Mouse (Mus musculus) embryonic facial prominence, embryonic 14.5 days (tissue): ENCODE measurements around the gene Hdgfl2. TPM values are rescaled to one million over a fixed set of nuclear protein-coding genes. Genes with fewer than 3 reads are reported as not detected.

Experiments
- ATAC-seq: fragments of 200-750 bp; cut with Nextera tagmentation; 2 replicates; pipeline ENCODE4 v1.8.0; 2017; ENCODE audit warnings: low read depth, moderate number of reproducible peaks, moderate TSS enrichment
- DNase-seq: peaks from one replicate; pipeline ENCODE4 v3.0.0-alpha.2; 2015; ENCODE audit warnings: low spot score
- H3K27ac ChIP-seq: fragments of 300-500 bp; sonication (generic); replicated peaks from 2 replicates; pipeline ENCODE4 v1.5.1; 2014; ENCODE audit warnings: low read depth, mild to moderate bottlenecking, low read length, moderate library complexity
- H3K27me3 ChIP-seq: fragments of 300-500 bp; sonication (generic); replicated peaks from 2 replicates; pipeline ENCODE4 v1.6.1; 2014; ENCODE audit warnings: low read length; ENCODE audit not compliant: control insufficient read depth, insufficient read depth
- H3K36me3 ChIP-seq: fragments of 300-500 bp; sonication (generic); 2 replicates; pipeline ENCODE4 v1.6.1; 2014; ENCODE audit warnings: low read length, mixed read lengths; ENCODE audit not compliant: control insufficient read depth, insufficient read depth
- H3K4me1 ChIP-seq: fragments of 300-500 bp; sonication (generic); 2 replicates; pipeline ENCODE4 v1.6.1; 2014; ENCODE audit warnings: antibody characterized with exemption, low read length; ENCODE audit not compliant: control insufficient read depth, insufficient read depth
- H3K4me2 ChIP-seq: fragments of 300-500 bp; sonication (generic); 2 replicates; pipeline ENCODE4 v1.6.1; 2014; ENCODE audit warnings: low read depth, mild to moderate bottlenecking, low read length, moderate library complexity, mixed read lengths
- H3K4me3 ChIP-seq: fragments of 300-500 bp; sonication (generic); 2 replicates; pipeline ENCODE4 v1.5.1; 2014; ENCODE audit warnings: low read depth, mild to moderate bottlenecking, low read length
- H3K9ac ChIP-seq: fragments of 300-500 bp; sonication (generic); 2 replicates; pipeline ENCODE4 v1.6.1; 2014; ENCODE audit warnings: low read depth, mild to moderate bottlenecking, low read length, moderate library complexity, mixed read lengths
- H3K9me3 ChIP-seq: fragments of 300-500 bp; sonication (generic); 2 replicates; pipeline ENCODE4 v1.6.1; 2016; ENCODE audit warnings: low read length; ENCODE audit not compliant: control insufficient read depth
- WGBS: fragments of 180-500 bp; shearing (Covaris S2); extraction: QIAGEN DNeasy Blood & Tissue Kit; methylation state at CpG from one replicate; pipeline ENCODE4 v1.1.7; 2014; 5-methylcytosine and 5-hydroxymethylcytosine counted together
- polyA plus RNA-seq: library from polyadenylated mRNA; unstranded; fragments of >200 nt; fragmentation: Nextera tagmentation; extraction: Ambion mirVana; gene quantifications from 2 replicates; pipeline ENCODE4 v1.2.1, GENCODE M21; 2014

Hdgfl2 gene
- polyA plus RNA-seq, 1 experiment from 2014 or later = 75.6 TPM

GRCm38 (mm10) chr17:56147420-56147819, 68.0 kb downstream of the Hdgfl2 start:
- no peaks in the 10 kb centered on the region for H3K4me1 ChIP-seq
- H3K4me3 ChIP-seq = no peak overlapping the region
- no peaks in the 10 kb centered on the region for H3K36me3 ChIP-seq
- H3K9me3 ChIP-seq = no peaks in the 10 kb centered on the region
- H3K9ac ChIP-seq = no peak overlapping the region
- H3K27me3 ChIP-seq = peaks cover 50% of the 10 kb centered on the region
- no peak overlapping the region for H3K4me2 ChIP-seq
- DNase-seq (peak; percentile 63), ATAC-seq (peak; percentile 69; the same call in 1 of the 2 replicates)
- no peak overlapping the region for H3K27ac ChIP-seq
- WGBS = 56% methylated on average over 12 of the region's 12 CpGs

GRCm38 (mm10) chr17:56148280-56148679, 68.8 kb downstream of the Hdgfl2 start:
- no peaks in the 10 kb centered on the region for H3K4me1 ChIP-seq
- DNase-seq (no peak), ATAC-seq (no peak)
- 25% methylated on average over 9 of the region's 9 CpGs for WGBS
- H3K27me3 ChIP-seq = peaks cover 49% of the 10 kb centered on the region
- H3K9me3 ChIP-seq = no peaks in the 10 kb centered on the region
- H3K27ac ChIP-seq = no peak overlapping the region
- H3K4me3 ChIP-seq = peak overlapping the region; percentile 17
- H3K9ac ChIP-seq = no peak overlapping the region
- H3K36me3 ChIP-seq = no peaks in the 10 kb centered on the region
- H3K4me2 ChIP-seq = peak overlapping the region; percentile 40; the same call in 1 of the 2 replicates

GRCm38 (mm10) chr17:56148790-56149618, 69.6 kb downstream of the Hdgfl2 start:
- Histone ChIP-seq H3K9me3 (no peaks in the 10 kb centered on the region), H3K9ac (peak overlapping the region; percentile 15; the same call in 1 of the 2 replicates), H3K4me1 (no peaks in the 10 kb centered on the region), H3K27ac (no peak overlapping the region), H3K36me3 (no peaks in the 10 kb centered on the region), H3K4me2 (peak overlapping the region; percentile 40), H3K27me3 (peaks cover 47% of the 10 kb centered on the region), H3K4me3 (peak overlapping the region; percentile 17)
- DNase-seq (no peak), ATAC-seq (peak; percentile 51)
- WGBS = 4% methylated on average over 21 of the region's 30 CpGs

- Histone ChIP-seq H3K9ac (no peak overlapping the region), H3K9me3 (no peaks in the 10 kb centered on the region), H3K36me3 (no peaks in the 10 kb centered on the region), H3K4me1 (no peaks in the 10 kb centered on the region), H3K4me3 (no peak overlapping the region), H3K27ac (no peak overlapping the region), H3K4me2 (no peak overlapping the region), H3K27me3 (peaks cover 44% of the 10 kb centered on the region)
- DNase-seq = no peak
- ATAC-seq = no peak
- 23% methylated on average over 2 of the region's 2 CpGs for WGBS
These were observed 70.5 kb downstream of the Hdgfl2 start for GRCm38 (mm10) chr17:56149897-56150296.

Other genes with a start within 250 kb of the Hdgfl2 start
- gene Zfp119a, start 200.7 kb upstream of the Hdgfl2 start, polyA plus RNA-seq = 8.5 and 11.7 TPM in 2 replicates
- gene Zfp959, start 187.5 kb upstream of the Hdgfl2 start, polyA plus RNA-seq = 7.9 and 10.4 TPM in 2 replicates
- gene Zfp119b, start 130.1 kb upstream of the Hdgfl2 start, polyA plus RNA-seq = 6.0 and 7.3 TPM in 2 replicates
- gene Ebi3, start 127.0 kb upstream of the Hdgfl2 start, polyA plus RNA-seq = 3.5 and 4.2 TPM in 2 replicates
- gene Yju2, start 120.5 kb upstream of the Hdgfl2 start, polyA plus RNA-seq = 16.8 and 20.2 TPM in 2 replicates
- 11.0 and 18.9 TPM in 2 replicates for gene Shd, start 109.2 kb upstream of the Hdgfl2 start, polyA plus RNA-seq
- gene Fsd1, start 93.1 kb upstream of the Hdgfl2 start, polyA plus RNA-seq = 13.0 and 19.8 TPM in 2 replicates
- 12.4 and 14.1 TPM in 2 replicates for gene Stap2, start 74.0 kb upstream of the Hdgfl2 start, polyA plus RNA-seq
- gene Mpnd, start 73.9 kb upstream of the Hdgfl2 start, polyA plus RNA-seq = 81.8 and 107 TPM in 2 replicates
- gene Sh3gl1, start 43.0 kb upstream of the Hdgfl2 start, polyA plus RNA-seq = 156 and 167 TPM in 2 replicates
- gene Chaf1a, start 39.2 kb upstream of the Hdgfl2 start, polyA plus RNA-seq = 14.2 and 16.5 TPM in 2 replicates
- 32.7 and 39.8 TPM in 2 replicates for gene Ubxn6, start 4.6 kb upstream of the Hdgfl2 start, polyA plus RNA-seq
- 0.08 and 0.33 TPM in 2 replicates for gene Plin4, start 30.2 kb downstream of the Hdgfl2 start, polyA plus RNA-seq
- 0.54 and 0.57 TPM in 2 replicates for gene Plin5, start 38.0 kb downstream of the Hdgfl2 start, polyA plus RNA-seq
- 0.62 and 1.3 TPM in 2 replicates for gene Lrg1, start 42.4 kb downstream of the Hdgfl2 start, polyA plus RNA-seq
- gene Sema6b, start 60.7 kb downstream of the Hdgfl2 start, polyA plus RNA-seq = 4.3 and 5.4 TPM in 2 replicates
- gene Tnfaip8l1, start 82.8 kb downstream of the Hdgfl2 start, polyA plus RNA-seq = 10.2 and 12.3 TPM in 2 replicates
- gene Mydgf, start 104.3 kb downstream of the Hdgfl2 start, polyA plus RNA-seq = 98.8 and 99.5 TPM in 2 replicates
- gene Dpp9, start 139.3 kb downstream of the Hdgfl2 start, polyA plus RNA-seq = 32.5 and 37.1 TPM in 2 replicates
- gene Fem1a, start 177.2 kb downstream of the Hdgfl2 start, polyA plus RNA-seq = 19.6 and 20.5 TPM in 2 replicates
- 6.9 and 8.1 TPM in 2 replicates for gene Ticam1, start 197.2 kb downstream of the Hdgfl2 start, polyA plus RNA-seq
- gene Plin3, start 213.2 kb downstream of the Hdgfl2 start, polyA plus RNA-seq = 76.9 and 88.4 TPM in 2 replicates
- gene Arrdc5, start 220.7 kb downstream of the Hdgfl2 start, polyA plus RNA-seq = not detected in 2 replicates
- gene Uhrf1, start 223.7 kb downstream of the Hdgfl2 start, polyA plus RNA-seq = 74.8 and 90.9 TPM in 2 replicates
- 29.1 and 32.3 TPM in 2 replicates for gene Kdm4b, start 246.4 kb downstream of the Hdgfl2 start, polyA plus RNA-seq